Mouse (Mus musculus): ENCODE measurements around the gene Ninj1.

Gene Ninj1

DNA sequence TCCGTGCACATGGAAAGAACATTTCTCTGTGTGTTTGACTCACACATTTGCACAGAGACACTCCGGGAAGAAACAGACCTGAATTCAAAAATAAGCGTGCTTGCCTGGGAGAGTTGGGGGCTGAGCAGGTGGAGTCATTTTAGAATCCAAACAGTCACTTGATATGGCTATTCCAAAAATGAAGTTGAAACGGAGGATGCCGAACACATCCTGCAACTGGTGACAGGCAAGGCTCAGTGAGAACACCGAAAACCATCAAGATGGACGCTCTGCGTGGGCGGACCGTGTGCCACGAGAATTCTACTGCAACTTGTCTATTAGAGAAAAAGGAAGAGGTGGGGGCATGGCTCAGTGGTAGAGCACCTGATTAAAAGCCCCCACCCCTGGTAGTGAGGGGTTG lies 16.7 kb upstream of the Ninj1 start:
- no peak for ATAC-seq (ENCODE audit: insufficient number of reproducible peaks, low FRiP score, low TSS enrichment)

DNA sequence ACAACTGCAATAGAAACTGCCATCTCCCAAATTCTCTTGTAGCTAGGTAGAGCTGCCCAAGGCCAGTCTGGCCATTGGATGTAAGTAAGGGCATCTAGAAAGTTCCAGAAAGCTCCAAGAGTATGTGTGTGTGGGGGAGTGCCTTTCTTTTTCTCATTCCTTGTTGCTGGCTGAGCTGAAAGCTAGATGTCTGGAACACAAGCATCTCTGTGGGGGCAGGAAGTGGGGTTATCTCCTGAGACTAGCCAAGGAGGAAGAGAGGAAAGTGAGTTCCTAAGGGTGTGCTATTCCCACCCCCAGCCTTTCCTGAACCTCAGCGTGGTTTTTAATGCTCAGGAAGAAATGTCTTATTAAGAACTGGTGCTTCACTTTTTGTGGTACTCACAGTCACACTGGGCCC lies 15.6 kb upstream of the Ninj1 start:
- ATAC-seq (ENCODE audit: insufficient number of reproducible peaks, low FRiP score, low TSS enrichment) = no peak

DNA sequence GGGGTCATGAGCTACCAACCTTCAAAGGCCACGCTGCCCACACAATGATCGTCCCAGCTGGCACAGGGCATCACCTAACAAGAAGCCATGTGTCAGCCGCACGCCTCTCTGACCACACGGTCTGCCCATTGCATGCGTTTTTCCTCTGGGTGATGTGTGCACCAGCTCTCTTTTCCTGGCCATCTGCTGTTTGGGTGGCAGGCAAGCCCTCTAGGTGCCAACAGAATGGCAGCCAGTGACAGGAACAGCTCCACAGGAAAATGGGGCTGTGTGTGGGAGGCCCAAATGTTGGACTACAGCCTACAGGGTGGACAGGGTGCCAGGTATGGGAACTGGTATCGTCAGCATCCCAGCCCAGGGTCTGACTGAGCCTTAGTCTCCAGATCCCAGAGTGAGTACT lies 14.9 kb upstream of the Ninj1 start:
- peak; percentile 73 for ATAC-seq (ENCODE audit: insufficient number of reproducible peaks, low FRiP score, low TSS enrichment)

- ATAC-seq (ENCODE audit: insufficient number of reproducible peaks, low FRiP score, low TSS enrichment) = peak; percentile 32; the same call in 1 of the 2 replicates
Observed at GRCm38 (mm10) chr13:49172971-49173596, 14.2 kb upstream of the Ninj1 start.

GRCm38 (mm10) chr13:49175509-49175908 lies 11.8 kb upstream of the Ninj1 start:
- ATAC-seq (ENCODE audit: insufficient number of reproducible peaks, low FRiP score, low TSS enrichment) = no peak

GRCm38 (mm10) chr13:49178839-49179585 lies 8.3 kb upstream of the Ninj1 start:
- peak; percentile 77 for ATAC-seq (ENCODE audit: insufficient number of reproducible peaks, low FRiP score, low TSS enrichment)

- ATAC-seq (ENCODE audit: insufficient number of reproducible peaks, low FRiP score, low TSS enrichment) = no peak
Observed at GRCm38 (mm10) chr13:49180274-49180673, 7.0 kb upstream of the Ninj1 start.

DNA sequence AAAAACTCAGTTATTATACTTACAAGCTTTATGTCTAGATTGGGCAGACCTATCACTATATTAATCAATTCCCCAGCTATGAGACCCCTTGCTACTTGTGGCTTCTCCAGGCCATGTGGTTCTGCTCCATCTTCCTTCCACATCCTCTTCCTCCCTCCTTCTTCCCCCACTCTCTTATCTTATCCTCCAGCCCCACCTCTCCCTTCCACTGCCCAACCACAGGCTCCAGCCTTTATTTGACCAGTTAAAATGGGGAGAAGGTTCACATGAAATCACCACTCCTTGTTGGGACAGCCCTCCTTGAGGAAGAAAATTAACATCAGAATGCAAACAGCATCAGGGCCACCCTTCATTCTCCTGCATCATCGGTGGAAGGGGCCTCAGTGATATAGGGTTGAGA lies 6.6 kb upstream of the Ninj1 start:
- no peak for ATAC-seq (ENCODE audit: insufficient number of reproducible peaks, low FRiP score, low TSS enrichment)

DNA sequence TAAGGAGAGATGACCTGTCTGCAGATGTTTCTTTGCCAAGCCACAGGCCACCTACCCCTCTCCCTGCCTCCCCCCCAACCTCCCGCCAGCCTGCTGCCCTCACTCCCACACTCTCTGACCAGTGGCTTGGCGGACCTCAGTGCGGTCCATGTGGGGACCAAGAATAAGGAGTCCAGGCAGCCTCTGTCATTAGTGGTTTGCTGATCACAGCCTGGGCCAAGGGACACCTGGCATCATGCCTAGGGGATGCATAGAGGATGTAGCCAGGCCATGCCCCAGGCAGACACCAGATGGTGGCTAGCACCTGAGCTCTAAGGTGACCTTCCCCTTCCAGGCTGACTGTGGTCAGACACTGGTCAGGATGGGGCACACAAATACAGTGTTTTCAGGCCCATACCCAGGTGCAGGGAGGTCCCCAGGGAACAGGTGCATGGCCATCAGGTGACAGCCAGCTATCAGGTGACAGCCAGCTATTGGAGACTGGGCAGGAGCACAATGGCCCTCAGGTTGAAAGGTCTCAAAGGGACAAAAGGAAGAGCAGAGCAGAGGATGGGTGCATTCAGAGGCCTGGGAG lies 5.8 kb upstream of the Ninj1 start:
- ATAC-seq (ENCODE audit: insufficient number of reproducible peaks, low FRiP score, low TSS enrichment) = peak; percentile 65

DNA sequence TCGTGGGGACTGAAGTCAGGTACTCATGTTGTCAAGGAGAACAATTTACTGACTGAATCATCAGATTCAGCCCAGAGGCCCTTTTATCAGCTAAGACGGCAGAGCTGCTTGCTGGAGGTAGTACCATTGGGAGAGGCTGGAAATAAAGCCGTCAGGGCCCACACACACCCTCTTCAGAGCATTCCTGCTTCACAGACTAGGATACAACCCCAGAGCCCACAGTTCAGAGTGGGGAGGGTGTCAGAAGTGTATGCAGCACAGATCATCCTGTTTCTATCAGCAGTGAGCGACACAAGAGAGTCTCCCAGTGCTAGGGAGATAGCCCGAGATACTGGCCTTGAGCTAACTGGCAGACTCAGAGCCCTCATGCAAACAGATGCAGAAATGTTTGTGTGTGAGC lies 4.1 kb upstream of the Ninj1 start:
- no peak for ATAC-seq (ENCODE audit: insufficient number of reproducible peaks, low FRiP score, low TSS enrichment)

DNA sequence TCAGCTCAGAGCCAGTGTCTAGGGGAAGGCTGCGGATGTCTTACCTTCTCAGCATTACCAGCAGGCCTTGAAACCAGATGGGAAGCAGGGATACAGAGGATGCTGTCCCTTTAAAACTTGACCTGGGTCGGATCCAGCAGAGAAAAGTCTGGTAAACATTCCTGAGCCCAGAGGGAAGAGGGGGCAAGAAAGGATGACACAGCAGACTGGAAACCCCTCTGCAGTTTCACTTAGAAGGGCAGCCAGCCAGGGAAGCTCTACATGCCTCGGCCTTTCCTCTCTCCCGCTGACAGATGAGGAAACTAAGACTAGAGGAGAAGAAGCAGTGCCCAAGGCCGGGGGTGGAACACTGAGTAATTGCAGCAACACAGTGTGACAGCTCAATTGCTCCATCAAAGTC lies 3.6 kb upstream of the Ninj1 start:
- no peak for ATAC-seq (ENCODE audit: insufficient number of reproducible peaks, low FRiP score, low TSS enrichment)

- 0 out of 2 replicates have a peak, but pooled peaks have one; percentile 3 for ATAC-seq (ENCODE audit: insufficient number of reproducible peaks, low FRiP score, low TSS enrichment)
Observed at GRCm38 (mm10) chr13:49186798-49187287, 442 bp upstream of the Ninj1 start.

DNA sequence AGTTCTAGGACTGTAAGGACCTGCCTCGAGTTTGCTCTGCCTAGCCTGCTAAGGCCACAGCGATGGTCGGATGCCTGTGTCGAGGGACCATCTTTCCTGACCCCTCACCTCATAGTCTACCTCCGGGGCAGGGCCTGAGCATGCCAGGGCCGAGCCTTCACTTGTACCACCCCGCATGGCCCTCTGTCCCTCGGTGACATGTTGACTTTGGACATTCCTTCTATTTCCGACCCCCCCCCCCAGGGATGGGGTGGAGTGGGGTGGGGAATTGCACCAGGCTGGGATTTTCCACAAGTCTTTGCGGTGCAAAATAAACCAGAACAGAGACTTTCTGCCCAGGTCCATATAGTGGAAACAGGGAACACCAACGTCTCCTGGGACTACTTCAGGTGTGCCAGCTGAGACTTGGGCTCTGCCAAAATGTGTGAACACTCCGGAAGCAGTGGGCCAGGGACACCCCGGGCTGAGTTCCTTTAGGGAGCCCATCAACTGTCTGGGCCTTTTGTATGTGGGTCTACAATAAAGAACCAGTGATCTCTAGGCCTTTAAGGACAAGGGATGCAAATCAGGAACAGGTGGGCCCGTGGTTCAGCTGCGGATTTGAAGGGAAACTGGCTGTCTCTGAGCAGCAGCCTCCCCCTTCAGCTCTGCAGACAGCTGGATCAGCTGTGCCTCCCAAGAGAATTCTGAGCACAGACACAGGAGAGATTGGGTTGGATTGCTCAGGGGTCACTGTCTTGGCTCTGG lies 1.1 kb downstream of the Ninj1 start:
- peak; percentile 18; the same call in 1 of the 2 replicates for ATAC-seq (ENCODE audit: insufficient number of reproducible peaks, low FRiP score, low TSS enrichment)

- no peak for ATAC-seq (ENCODE audit: insufficient number of reproducible peaks, low FRiP score, low TSS enrichment)
Observed at GRCm38 (mm10) chr13:49188966-49189360, 1.7 kb downstream of the Ninj1 start.

- no peak for ATAC-seq (ENCODE audit: insufficient number of reproducible peaks, low FRiP score, low TSS enrichment)
Observed at GRCm38 (mm10) chr13:49189970-49190870, 2.9 kb downstream of the Ninj1 start.

GRCm38 (mm10) chr13:49190876-49191672 lies 3.8 kb downstream of the Ninj1 start:
- ATAC-seq (ENCODE audit: insufficient number of reproducible peaks, low FRiP score, low TSS enrichment) = no peak

DNA sequence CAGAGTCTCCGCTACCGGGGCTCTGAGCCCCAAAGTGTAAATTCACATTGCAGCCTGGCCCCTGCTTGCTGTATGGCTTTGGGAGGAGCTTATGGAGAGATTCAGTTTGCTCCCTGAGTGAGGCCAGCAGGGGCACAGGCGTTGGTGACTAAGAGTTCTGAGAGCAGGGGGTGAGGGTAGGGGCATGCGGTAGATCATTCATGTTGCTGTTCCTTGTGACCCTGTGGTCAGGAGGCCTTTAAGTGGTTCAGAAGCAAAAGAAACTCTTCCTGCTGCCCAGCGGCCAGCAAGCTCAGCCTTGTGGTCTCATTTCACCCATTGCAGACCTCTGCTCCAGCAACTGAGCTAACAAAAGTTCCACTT lies 4.4 kb downstream of the Ninj1 start:
- no peak for ATAC-seq (ENCODE audit: insufficient number of reproducible peaks, low FRiP score, low TSS enrichment)

DNA sequence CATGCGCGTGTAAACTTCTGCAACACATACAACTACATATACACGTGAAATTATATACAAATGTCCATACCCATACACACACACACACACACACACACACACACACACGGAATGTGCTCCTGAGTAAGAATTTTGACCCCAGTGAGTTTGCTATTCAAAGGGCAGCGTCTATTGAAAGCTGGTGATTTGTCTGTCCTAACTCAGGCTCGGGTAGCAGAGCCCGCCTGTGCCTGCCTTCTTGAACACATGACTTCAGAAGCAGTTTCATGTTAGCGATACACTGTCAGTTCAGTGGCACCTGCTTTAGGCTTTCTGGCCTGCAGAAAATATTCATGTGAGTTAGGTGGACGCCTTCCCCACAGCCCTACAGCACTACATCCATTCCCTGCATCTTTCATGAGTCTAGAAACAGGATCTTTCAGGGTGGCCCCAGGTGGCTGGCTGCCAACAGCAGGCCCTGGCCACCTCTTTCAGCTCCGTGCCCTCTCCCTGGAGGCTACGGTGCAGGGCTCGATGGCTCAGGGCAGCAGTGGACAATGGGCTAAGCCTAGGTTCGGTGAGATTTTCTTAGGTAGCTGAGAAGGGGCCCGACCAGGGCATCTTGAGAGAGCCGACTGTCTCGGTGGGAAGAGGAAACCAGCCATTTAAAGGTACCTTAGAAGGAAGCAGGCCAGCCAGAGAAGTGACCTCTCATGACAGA lies 5.0 kb downstream of the Ninj1 start:
- no peak for ATAC-seq (ENCODE audit: insufficient number of reproducible peaks, low FRiP score, low TSS enrichment)

GRCm38 (mm10) chr13:49193650-49194049 lies 6.4 kb downstream of the Ninj1 start:
- ATAC-seq (ENCODE audit: insufficient number of reproducible peaks, low FRiP score, low TSS enrichment) = no peak

Measured in cerebellum, adult (tissue).